Mouse (Mus musculus): ENCODE results near the gene Ric1. TPM values are rescaled to one million over a fixed set of nuclear protein-coding genes. Genes with fewer than 3 reads are reported as not detected.

Ric1 gene
- 14.1 and 19.0 TPM in 2 replicates for total RNA-seq (2015)
- 20.5 and 21.6 TPM in 2 replicates for total RNA-seq (2017)

DNA sequence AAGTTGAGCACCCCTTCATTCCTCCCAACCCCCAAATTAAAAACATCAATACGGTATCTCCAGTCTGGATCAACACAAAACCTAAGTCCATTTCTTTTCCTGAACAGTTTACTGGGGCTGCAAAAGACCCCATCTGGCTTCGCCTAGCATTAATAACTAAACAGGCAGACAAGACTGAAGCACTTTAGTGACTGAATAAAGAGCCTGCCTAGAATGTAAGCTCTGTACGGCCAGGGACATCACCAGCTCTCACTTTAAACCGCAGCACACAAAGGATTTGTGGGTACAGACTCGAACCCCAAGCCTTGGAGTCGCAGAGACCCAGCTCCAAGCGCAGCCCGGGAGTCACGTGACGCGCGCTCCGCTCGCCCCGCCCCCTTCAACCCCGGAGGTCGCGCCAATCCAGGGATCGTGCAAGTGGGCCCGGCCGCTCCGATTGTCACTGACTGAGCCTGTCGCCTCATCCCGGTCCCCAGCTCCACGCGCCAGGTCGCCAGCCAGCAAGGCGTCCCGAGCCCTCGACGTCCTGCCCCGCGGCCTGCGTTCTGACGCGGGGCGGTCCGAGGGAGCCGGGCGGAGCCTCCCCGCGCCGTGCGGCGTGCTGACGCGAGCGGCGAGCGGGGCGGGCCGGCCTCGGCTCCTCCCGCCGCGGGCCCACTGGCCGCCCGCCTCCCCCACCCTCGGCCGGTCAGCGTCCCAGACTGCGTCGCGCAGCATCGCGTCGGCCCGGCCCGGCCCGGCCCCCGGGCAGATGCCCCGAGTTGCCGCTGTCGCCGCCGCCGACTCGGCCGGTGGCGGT is at the start of gene Ric1:
Gene Ric1 (plus strand): TSS at position 646 of the 799 bp plus-strand sequence.
- ATAC-seq (replicated peaks; ENCODE audit: poor library complexity), result peak; percentile 83

DNA sequence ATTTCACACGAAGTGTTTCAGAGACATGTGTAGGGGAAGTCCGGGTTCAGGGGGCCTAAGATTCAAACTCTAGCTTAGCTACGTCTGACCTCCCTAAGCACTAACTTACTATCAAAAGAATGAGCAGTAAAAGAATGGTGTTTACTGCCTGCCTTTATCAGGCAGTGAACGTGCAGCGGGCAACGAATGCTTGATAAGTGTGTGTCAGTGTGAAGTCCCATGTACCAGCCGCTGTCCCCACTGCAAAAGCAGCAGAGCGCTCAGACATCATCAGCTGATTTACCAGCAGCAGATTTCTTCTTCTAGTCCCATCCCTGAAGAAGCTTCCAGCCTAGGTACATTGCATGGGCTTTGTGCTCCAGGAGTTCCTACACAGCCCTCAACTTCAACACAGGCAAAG is 49.7 kb upstream of the Ric1 start:
- peak; percentile 51 for ATAC-seq (replicated peaks; ENCODE audit: poor library complexity)

DNA sequence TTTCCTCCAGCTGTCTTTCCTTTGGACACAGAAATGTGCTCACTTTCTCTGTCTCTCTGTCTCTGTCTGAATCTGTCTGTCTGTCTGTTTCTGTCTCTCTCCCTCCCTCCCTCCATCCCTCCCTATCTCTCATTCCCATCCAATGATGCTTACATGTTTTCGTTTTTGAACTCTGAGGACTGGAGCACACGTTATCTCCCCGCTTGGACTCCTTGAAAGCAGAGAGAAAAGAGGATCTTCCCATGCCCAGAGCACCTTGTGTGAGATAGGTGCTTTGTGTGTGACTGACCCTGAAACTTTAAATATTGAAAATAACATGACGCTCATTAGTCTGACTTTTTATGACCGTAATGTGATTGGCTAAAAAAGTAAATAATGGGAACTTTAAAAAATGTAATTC is 49.1 kb upstream of the Ric1 start:
- ATAC-seq (replicated peaks; ENCODE audit: poor library complexity), result no peak

DNA sequence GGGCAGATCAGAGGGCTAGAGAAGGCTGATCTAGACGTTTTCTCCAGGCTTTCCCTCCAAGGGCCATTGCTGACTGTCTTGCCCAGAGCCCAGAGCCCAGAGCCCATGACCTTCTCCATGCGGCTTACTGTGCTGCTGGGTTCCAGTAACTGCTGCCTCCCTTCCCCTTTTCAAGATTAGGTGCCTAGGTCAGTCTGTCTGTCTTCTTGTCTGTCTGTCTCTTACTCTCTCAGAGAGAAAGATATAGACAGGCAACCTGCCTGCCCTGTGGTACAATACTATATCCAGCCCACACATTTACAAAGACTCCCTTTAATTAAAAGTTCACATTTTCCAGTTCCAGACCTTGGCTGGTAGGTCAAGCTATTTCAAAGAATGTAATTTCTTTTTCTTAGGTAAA is 47.3 kb upstream of the Ric1 start:
- 0 out of 2 replicates have a peak, but pooled peaks have one; percentile 19 for ATAC-seq (replicated peaks; ENCODE audit: poor library complexity)

DNA sequence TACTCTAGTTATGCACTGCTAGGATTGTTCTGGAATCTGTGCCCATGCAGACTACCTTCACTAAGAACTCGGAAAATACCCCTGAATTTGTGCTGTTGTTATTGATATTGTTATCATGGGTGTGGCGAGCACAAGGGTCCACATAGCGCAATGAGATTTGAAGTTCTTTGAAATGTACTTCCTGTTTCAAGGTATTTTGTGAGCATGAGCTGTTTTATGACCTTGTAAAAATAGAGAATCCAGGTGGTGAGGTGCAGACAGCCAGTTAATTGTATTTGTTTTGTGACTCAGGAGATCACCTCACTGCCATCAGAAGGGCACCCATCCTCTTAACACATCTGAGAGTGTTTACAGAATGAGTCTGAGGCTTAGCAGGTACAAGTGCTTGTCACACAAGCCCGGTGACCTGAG is 46.9 kb upstream of the Ric1 start:
- ATAC-seq (replicated peaks; ENCODE audit: poor library complexity), result no peak

DNA sequence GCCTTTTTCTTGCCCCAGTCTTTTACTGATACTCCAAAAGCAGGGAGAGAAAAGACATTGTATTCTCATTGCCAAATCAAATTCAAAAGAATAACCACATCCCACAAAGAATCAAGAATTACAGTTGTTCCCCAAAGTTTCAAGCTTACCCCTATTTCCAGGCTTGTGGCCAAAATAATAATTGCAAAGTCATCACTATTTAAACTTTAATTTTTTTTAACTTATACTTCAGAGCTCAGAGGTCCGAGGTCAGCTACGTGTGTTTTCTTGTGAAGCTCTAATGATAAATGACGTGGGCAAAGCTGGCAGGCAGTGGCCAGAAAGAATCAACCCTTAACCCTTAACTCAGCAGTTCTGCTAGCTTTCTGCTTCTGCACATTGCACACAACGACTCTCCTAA is 43.5 kb upstream of the Ric1 start:
- ATAC-seq (replicated peaks; ENCODE audit: poor library complexity), result no peak

DNA sequence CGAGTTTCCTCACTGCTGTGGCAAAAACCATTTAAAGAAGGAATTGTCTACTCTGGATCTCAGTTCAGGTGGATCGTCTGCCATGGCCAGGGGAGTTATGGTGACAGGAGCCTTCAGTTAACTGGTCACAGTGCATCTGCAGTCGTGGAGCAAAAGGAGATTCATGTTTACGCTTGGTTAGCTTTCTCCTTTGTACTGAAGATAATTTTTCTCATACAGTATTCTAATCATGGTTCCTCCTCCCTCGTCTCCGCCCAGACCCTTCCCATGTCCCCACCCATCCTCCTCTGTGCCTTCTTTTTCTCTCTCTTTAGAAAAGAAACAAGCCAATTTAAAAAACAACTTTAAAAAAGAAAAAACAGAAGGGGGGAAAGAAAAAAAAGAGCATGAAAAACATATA is 40.5 kb upstream of the Ric1 start:
- ATAC-seq (replicated peaks; ENCODE audit: poor library complexity), result no peak

DNA sequence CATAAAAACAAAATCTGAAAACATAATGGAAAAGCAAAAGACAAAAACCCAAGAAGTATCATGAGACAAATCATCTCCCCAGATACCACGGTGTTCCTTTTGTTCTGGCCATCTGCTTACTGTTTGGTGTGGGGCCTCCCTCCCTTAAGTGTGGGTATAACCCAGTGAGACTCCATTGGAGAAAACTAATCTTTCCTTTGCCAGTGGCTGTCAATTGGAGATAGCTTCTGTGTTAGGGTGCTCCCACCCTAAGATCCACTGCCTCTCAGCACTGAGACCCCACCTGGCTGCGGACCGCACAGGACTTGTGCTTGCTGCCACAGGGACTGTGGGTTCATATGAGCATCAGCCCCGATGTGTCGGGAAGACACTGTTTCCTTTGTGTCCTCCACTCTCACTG is 39.9 kb upstream of the Ric1 start:
- no peak for ATAC-seq (replicated peaks; ENCODE audit: poor library complexity)

DNA sequence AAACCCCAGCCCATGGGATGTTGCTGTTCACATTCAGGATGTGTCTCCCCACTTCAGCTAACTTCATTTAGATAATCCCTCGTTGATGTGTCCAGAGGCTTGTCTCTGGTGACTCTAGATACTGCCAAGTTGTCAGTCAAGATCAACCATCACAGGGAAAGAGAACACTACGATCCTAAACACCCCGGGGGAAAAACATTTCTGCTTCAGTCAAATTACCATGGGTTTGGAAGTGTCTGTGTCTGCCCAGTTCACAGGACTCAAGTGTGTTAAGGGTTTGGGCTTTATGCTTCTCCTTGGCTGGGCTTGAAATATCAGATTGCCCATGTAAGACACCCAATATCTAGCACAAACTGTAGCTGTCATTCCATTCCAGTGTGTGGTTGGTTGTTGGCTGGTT is 39.4 kb upstream of the Ric1 start:
- ATAC-seq (replicated peaks; ENCODE audit: poor library complexity), result no peak

DNA sequence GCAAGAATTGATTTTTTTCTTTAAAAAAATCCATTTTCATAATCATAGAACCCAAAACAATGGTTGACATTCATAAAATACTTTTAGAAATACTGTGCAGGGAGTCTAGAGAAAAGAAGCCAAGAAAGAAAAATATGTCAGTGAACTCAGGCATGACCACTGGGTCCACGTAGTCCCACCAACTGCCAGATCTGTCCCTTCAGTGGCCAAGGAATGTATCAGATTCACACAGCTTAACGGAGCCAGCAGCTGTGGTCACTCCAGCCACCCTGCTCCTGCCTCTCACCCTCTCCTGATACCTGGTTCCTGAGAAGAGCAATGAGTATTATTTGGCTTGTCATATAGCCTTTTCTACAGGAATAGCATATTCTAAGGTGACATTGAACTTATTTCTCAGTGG is 38.7 kb upstream of the Ric1 start:
- ATAC-seq (replicated peaks; ENCODE audit: poor library complexity), result no peak

DNA sequence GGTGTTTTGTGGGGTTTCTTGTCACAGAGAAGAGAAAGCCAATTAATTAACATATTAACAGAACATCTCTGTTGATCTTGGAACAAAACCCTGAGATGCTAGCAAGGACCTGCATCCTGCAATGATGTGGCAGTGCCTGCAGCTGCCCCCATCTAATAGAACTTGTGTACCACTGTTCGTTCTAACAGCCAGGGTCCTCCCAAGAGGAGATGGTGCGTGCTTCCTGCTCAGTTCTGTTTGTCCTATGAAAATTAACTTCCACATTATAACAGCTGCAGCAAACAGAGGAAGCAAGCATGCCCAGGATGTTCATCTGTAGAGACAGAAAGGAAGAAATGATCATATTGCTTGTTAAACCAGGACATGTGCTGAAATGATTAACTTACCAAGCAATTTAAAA is 37.5 kb upstream of the Ric1 start:
- ATAC-seq (replicated peaks; ENCODE audit: poor library complexity), result no peak

DNA sequence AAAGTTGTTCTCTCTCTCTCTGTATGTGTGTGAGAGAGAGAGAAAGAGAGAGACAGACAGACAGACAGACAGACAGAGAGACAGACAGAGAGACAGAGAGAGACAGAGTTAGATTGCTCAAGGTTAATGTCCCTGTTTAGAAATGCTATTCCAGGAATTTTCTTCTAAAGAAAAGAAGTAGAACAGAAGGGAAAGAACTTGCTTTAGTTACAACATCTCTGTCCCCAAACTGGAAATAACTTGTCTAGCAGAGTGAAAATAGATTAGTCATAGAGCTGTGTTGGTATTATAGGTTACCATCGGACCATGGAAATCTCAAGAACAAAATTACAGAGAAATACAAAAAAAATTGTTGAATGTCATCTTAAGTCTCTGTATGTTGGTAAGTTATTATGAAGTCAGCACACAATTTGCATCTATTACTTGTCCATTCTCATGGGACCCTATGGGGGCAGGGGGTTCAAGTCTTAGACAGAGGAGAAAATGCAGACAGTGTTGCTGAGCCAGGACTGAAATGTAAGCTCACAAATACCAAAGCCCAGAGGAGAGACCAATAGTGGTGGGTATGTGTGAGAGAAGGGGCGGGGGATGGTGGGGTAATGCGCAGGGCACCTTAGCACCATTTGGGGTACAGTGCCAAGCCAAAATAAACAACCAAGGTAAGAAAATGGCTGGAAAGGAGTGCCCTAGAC is 36.7 kb upstream of the Ric1 start:
- no peak for ATAC-seq (replicated peaks; ENCODE audit: poor library complexity)

DNA sequence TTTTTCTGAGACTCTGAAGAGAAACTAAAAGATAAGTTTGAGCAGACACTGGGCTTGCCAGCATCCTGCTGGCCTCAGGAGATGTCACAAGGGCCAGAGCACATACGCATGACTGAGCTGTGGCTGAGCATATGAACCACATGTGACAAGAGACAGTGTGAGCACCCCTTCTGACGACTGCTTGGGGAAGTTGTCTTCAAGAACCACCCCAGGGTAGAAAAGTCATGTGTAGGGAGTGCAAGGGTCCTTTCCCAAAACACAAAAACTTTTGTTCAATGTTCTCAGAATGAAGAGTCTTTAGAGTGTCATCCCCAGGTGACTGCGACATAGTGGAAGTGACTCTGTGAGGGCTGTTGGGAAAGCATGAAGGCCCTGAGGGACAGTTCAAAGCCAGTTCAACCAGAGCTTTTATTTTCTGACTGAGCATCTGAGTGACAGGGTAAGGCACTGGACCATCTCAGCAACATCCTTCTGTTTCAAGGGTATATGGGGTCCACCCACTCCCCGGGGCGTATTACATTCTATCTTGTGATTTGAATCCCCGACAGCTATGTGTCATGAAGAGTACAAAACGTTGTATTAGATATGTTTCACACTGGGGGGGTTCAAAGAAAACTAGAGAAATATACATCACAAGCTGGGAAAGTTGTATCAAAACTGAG is 35.4 kb upstream of the Ric1 start:
- ATAC-seq (replicated peaks; ENCODE audit: poor library complexity), result peak; percentile 69

DNA sequence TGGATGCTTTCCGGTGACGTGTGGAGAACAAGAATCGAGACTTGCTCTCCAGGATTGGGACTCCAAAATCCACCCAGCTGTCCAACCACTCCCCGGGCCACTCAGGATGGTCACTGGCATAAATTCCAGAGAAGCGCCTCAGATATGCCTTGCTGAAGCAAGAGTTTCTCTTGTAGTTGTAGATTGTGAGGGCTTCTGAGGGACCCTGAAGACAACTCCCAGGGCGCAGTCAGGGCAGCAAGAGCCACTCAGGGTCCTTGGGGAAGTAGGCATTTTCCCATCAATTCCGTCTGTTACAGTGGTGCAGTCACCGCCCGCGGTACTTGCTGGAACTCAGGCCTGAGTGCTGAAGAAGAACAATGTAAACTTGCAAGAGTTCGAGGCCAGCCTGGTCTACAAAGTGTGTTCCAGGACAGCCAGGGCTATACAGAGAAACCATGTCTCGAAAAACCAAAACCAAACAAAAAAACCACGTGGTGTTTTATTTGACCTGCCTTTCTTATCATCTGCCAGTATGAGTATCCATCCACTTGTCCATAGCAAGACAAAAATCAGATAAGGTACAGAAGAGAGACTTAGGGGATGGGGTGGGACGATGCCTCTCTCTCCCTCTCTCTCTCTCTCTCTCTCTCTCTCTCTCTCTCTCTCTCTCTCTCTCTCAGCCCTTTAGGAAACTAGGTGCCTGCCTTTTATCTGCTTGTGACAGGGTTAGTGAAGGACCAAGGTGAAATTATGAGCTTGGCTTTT is 34.6 kb upstream of the Ric1 start:
- ATAC-seq (replicated peaks; ENCODE audit: poor library complexity), result no peak

DNA sequence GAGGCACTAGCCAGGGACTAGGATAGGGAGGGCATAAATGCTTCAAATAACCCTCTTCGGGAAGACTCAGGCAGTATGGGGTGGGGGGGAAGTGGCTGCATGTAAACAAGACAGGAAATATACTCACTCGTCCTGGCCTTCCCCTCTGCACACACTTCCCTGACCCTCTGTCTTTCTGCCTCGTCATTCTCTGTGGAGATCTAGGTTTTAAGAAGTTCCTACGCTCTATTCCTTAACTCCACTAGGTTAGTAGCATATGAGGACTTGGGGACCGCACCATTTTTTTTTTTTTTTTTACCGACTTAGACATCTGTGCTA is 34.0 kb upstream of the Ric1 start:
- ATAC-seq (replicated peaks; ENCODE audit: poor library complexity), result peak; percentile 75

DNA sequence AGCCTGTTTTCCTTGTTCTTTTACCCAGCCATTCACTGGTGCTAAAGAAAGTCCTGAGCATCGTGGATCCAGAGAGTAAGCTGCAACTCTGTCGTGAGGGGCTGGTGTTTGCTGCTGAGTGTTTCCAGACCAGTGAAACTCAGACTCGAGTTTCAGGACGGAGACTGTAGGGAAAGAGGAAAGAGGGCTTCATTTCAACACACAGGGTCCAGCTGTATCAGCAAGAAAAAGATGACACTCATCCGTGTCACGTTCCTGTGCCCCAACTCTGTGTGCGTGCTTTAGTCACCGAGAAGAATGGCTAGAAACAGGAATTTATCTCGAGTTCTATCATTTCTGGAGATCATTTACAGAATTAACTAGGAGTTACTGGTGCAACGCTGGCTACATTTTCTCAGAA is 33.7 kb upstream of the Ric1 start:
- 0 out of 2 replicates have a peak, but pooled peaks have one; percentile 59 for ATAC-seq (replicated peaks; ENCODE audit: poor library complexity)

DNA sequence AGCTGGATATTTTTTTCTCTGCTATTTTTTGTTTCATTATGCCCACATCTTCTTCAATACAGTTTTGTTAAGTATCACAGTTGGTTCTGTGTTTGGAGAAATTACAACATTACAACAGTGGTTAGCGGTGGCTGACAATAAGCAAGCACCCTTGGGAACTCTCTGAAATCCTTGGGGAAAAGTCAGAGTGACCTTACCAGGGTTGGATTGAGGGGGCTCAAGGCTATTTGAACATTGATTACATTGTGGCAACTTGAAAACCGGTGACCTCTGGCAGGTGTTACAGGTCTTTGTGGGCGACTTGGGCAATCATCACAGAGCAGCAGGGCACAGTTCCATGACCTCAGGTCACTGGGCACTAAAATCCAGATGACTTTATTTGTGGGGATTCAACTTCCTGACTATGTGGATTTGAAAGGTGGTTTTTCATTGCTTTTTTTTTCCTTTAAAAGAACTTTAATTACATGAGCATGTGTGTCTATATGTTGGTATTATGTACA is 32.2 kb upstream of the Ric1 start:
- ATAC-seq (replicated peaks; ENCODE audit: poor library complexity), result no peak

DNA sequence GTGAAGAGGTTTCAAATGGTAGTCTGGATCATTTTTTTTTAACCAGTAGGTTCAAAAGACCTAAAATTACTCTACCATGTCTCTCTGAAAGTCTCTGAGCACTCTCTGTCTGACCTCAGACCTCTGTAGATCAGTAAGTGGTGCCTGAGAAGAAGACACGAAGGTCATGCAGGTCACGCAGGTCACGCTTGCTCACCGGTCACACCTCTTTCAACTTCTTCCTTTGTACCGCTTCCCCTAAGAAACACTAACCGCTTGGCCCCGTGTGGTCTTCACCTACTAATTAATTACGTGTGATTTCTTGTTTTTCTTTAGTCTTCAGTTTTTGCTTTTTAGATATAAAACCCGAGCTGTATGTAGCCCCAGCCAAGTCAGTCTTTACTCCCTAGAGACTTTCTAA is 30.6 kb upstream of the Ric1 start:
- ATAC-seq (replicated peaks; ENCODE audit: poor library complexity), result no peak

DNA sequence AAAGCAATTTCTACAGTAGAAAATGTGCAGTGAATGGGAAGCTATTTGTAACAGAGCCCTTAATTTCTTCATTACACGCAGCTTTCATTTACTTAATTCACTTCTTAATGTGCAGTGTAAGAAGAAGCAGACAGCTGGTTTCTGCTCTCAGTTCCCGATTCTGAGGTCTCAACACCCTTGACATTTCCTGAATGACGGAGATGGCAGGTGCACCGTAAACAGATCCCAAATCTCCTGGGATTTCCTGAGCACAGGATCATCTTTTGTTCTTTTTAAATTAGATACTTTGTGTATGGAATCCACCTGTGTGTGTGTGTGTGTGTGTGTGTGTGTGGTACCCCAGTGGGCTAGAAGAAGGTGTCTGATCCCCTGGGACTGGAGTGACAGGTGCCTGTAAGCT is 27.6 kb upstream of the Ric1 start:
- ATAC-seq (replicated peaks; ENCODE audit: poor library complexity), result no peak

DNA sequence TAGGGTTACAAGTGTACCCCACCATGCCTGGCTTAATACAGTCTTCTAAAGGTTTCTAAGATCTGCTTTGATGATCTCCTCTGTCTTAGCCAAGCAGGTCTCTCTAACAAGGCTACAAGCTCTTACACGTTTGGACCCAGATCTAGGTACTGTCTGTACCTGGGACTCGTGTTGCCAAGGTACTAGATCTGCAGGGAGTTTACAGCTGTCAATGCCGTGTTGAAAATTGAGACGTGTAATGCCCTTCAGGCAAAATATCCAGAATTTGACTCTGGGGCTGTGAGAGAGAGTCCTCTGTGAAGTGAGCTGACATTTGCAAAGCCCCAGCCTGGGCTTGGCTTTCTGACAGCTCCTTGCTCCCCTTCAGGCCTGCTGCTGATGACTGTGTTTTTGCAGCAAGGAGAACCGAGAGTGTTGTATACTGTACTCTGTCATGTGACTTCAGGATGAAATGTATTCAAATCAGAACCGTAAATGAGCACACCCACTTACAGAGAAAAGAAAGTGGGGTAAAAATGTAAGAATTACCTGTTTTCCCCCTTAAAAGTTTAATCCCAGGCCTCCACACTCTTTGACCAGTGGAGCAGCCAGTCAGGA is 26.0 kb upstream of the Ric1 start:
- ATAC-seq (replicated peaks; ENCODE audit: poor library complexity), result no peak

All from megakaryocyte progenitor cell, adult 5-6 weeks (primary cell).